Mouse (Mus musculus) spleen, adult 12 weeks (tissue): ENCODE measurements around the gene Stat3.

ENCODE experiments used
- DNase-seq: peaks from one replicate; pipeline ENCODE4 v3.0.0; 2022; ENCODE audit warnings: low spot score

The Stat3 gene

DNA sequence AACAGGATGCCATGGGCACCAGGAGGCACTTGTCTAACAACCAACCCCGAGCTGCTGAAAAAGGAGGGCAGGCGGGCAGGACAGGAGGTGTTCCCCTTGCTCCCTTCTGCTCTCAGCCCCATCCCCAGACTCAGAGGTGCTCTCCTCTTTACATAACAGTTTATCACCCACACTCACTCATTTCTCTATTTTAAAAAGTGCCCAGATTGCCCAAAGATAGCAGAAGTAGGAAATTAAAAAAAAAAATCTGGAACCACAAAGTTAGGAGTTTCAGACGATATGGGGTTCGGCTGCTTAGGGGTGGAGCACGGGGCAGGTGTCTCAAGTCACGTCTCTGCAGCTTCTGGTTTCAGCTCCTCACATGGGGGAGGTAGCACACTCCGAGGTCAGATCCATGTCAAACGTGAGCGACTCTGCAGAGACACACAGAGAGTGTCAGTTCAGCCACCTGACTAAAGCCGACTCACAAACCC lies 51.0 kb downstream of the Stat3 start:
- DNase-seq, result no peak

DNA sequence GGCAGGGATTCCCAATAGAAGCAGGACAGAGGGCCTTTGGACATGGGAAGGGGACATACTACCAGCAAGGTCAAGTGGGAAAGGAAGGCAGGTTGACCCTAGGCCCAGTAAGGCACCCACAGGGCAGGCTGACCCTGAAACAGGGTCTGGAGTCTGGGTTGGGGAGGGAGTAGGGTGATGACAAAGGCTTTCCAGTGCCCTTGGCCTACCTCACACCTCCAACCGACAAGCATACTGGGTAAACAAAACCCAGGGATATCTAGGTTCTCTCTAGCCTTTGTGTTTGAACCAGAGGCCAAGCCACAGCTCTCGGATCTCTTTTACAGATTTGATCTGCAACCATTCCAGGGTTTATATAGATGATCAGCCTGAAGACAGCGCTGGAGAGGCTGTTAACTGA lies 51.6 kb downstream of the Stat3 start:
- DNase-seq, result no peak

DNA sequence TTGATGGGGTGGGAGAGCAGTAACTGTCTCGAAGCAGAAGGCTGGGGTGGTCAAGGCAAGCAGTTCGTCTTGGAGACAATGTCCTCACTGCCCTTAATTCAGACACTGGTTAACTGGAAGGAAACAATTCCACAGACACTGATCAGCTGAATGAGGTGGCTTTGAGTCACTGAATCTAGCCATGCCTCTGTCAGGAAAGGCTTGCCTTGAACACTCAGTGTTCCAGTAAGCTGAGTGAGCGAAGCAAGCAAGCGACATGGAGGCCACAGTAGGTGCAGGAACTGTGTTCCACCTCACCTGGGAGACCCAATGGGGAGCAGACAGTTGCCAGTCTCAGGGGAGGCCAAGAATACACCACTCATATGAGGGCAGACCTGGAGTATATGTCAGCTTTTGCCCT lies 52.1 kb downstream of the Stat3 start:
- no peak for DNase-seq

DNA sequence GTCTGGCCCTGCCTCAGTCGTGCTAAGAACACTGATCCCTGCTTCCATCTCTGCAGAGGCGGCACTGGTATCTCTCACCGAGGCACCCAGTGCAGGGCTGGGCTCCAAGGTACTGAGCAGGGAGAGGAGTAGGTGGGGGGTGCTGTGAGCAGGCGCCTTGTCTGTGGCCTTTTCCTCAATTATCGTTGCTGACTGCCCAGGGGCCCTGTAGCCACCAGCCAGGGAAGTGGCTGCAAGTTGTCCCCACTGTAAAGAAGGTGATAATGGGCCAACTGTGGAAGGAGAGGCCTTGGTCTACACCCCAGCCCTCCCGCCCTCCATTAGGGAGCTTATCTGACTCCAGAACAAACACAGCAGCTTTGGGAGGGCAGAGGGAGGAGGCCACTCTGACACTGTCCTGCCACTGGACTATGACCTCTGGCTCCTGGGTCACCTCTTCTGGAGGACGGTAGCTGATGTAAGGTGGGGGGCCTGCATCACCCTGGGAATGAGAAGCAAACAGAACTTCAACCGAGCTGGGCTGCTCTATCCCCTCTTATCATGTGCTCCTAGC lies 53.1 kb downstream of the Stat3 start:
- DNase-seq, result no peak

DNA sequence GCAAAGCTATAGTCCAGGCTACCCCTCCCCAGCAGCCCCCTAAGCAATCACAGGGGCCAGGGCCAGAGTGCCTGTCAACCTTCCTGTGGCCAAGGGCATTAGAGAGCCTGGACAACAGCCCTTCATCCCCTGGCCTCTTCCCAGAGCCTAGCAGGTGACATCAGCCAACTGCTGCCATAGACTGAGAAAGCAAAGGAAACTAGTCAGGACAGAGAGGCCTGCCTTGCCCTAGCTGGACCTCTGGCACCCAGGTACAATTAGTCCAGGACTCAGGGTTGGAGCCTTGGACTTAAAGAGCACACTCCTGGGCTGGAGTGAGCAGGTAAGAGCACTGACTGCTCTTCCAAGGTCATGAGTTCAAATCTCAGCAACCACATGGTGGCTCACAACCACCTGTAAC lies 53.9 kb downstream of the Stat3 start:
- DNase-seq, result no peak

DNA sequence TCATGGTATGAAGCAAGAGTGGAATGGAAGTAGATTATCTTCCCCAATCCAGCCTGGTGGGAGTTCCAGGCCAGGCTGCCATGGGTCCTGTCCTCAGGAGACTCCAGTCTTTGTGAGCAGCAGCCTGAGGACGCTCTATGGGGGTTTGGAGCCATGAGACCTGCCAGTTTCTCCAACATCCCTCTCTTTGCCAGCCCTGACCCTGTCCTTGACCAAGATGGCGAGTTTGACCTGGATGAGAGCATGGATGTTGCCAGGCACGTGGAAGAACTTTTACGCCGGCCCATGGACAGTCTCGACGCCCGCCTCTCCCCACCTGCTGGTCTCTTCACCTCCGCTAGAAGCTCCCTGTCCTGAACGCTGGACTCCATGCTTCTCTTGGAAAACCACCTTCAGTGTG lies 55.7 kb downstream of the Stat3 start:
- no peak for DNase-seq

DNA sequence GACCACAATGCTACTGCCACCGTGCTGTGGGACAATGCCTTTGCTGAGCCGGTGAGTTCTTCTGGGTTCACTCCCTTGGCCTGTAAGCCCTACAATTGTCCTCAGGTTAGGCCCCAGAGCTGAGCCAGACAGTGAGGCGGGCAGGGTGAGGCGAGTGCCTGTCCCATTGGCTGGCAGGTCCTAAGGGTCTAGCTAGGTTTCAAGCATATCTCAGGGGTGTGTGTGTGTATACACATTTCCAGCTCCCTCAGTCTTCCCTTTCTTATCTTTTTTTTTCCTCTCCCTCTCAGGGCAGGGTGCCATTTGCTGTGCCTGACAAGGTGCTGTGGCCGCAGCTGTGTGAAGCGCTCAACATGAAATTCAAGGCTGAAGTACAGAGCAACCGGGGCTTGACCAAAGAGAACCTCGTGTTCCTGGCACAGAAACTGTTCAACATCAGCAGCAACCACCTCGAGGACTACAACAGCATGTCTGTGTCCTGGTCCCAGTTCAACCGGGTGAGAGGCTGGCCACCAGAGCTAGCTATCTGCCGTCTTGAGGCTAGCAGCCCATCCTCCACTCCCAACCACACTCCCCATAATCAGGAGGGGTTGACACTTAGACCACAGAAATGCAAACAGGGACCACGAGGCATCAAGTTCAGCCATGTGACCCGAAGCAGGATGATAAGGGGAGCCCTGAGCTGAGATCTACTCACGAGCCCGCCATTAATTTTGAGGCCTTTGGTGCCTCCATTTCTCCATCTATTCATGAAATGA lies 59.8 kb downstream of the Stat3 start:
- DNase-seq, result no peak

DNA sequence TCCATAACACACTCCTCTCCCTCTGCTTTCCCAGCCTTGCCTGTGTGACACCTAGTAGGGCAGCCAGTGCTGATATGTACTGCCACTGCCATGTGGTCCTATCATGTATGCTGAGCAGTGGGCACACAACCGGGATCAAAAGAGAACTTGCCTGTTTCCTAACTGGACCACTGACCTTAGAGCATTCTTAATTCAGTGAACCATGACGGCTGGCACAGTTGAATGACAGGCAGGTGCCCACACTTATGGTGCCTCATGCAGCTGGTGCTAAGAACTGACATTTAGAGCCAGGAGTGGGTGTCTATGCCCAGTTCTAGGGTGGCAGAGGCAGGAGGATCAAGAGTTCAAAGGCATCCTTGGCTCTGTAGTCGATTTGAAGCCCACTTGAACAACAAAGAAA lies 63.6 kb downstream of the Stat3 start:
- no peak for DNase-seq

DNA sequence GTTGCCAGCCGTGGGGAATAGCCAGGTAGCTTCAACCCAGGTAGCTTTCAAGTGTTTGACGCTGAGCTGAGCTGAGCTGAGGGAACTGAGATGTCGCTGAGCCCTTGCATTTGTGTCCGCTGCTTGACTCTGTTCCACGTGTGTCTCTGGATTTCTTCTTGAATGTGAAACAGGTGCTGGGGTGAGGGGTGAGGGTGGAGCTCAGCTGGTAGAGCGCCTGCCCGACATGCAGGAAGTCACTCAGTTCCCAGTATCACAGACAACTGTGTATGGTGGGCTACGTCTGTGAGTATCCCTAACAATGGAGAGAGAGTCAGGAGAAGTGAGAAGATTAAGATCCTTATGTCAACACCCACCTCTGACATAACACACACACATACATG lies 68.4 kb downstream of the Stat3 start:
- DNase-seq, result no peak

DNA sequence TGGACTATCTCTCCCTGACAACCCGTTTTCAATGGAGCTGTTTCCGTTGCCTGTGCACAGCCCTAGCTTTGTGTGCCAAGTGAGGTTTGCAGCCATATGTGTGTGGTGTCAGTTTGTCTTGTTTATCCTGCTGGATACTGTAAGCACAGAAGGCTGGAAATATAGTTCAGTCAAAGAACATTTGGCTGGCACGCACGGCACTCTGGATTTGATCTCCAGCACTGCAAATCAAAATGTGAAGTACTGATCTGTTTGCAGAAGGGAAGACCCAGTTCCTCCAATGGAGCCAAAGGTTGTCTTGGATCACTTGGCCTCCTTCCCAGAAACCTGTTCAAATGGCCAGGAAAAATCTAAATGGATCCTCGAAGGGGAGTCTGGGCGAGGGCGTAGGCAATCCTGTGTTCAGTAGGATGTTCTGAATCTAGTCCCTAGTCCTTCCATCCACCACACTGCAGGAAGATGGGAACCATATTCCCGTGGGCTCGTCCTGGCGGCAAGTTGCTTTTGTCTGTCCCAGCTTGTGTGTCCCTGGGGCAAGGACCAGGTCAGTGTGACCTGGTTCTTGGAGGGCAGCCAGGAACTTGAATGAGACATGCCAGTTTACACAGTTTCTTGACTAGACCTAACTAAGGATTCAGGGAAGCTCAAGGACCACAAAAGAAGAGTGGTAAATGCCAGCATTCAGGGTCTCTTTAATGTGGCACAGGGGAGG lies 68.9 kb downstream of the Stat3 start:
- no peak for DNase-seq

DNA sequence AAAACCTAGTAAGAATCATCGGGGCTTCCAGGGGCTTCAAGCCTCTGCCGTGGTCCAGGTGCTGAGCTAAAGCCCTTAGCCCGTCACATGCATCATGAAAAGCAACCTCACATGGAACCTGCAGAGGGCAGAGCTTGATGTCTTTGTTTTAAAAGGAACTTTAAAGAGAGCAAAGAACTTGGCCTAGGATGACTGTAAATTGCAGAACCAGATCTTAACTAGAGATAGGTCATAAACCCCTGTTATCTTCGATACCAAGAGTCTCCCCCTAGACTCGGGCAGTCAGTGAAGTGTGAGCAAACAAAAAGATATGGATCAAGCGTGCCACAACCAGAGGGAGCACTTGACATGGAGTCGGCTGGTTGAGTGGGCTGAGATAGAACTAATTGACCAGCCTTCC lies 73.7 kb downstream of the Stat3 start:
- DNase-seq, result no peak

DNA sequence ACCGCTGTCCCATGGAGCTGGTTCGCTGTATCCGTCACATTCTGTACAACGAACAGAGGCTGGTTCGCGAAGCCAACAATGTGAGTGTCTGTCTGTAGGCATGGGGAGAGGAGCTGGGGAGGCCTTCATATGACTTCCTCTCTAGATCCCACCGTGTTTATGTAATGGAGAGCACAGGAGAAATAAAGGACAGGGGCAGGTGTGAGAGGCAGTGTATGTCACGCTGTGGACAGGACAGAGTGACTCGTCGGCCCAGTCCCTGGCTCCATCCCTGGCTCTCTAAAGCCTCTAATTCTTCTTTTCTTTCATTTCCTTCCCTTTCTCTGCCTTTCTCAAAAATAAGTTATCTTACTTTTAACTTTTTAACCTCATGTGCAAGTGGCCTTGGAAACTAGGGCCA lies 76.2 kb downstream of the Stat3 start:
- no peak for DNase-seq

DNA sequence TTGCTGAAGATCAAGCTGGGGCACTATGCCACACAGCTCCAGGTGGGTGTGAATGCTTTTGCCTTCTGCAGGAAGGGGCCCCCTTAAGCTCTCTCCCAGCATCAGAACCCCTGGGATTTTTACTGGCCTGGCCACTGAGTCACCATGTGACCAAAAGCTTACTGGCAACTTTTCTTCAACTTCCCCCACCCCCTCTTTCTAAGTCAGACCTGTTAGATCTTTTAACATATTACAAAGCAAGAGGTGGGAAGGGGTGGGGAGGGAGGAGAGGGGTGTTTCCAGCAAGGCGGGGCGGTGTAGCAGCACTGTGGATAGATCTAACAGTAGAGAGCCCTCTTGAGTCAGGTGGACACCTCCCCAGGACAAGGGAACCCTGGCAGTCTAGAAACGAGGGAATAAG lies 77.5 kb downstream of the Stat3 start:
- DNase-seq, result no peak

DNA sequence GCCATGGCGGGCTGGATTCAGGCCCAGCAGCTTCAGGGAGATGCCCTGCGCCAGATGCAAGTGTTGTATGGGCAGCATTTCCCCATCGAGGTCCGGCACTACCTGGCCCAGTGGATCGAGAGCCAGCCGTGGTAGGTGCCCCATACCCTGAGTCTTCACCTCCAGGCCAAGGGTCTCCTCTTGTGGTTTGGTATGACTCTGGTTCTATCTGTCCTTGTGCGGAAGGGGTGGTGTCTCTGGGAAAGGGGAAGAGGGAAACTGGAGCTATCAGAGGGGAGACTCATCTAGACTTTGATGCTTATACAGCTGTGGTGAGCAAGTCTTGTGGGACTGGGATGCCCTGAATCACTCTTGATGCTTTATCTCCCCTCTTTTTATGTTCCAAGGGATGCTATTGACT lies 78.0 kb downstream of the Stat3 start:
- no peak for DNase-seq

DNA sequence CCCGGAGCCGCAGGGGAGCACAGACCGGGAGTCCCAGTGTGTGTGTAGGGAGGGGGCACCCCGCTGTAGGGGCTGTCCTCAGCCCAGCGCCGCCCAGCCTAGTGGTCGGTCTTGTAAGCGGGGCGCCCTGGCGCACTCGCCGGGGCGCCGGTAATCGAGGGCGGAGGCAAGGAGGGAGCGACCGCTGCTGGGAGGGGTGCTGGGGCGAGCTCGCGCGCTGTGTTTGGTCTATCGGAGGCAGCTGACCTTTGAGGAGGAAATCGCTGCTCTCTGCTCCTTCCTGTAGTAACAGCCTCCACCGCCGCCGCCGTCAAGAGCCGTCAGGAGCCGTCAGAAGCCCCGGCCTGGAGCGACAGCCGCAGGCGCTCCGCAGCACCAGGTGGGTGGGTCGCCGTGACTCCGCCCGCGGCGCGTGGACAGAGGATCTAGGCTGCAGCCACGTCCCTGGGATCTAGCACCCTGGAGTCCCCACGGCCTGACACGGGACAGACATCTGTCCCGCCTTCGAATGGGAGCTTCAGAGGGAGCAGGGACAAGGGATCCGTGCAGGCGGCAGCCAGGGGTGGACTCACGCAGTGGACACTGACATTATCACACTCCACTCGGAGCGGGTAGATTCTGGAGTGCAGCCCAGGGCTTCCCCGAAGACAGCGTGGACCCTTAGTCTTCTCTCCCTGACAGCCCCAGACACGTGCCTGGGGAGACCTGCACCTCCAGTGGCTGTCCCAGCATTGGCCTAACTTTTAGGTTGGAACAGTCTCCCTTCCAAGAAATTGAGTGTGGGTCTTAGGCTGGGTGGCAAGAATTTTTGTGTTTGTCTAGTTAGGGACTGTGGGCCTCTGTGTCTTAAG lies 78.9 kb downstream of the Stat3 start:
- DNase-seq, result peak; percentile 73

DNA sequence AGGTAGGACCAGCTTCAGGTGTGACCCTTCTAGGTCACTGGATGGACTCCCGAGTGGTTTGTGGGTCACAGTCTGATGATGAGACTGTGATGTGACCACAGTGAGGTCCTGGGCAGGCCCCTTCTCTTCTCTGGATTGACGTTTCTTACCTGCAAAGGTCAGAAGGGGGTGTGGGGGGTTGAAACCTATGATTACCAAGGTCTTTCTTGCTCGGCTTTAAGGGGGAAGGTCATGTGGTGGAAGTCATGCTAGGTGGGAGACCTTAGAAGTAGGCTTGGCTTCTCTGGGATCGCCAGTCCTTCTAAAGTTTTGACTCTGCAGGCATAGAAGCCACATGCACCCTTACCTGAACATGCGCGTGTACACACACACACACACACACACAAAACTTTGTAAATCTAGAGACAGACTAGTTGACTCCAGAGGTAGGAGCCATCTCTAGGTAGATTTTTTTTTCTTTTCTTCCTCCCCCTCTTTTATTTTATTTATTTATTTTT lies 79.7 kb downstream of the Stat3 start:
- no peak for DNase-seq

DNA sequence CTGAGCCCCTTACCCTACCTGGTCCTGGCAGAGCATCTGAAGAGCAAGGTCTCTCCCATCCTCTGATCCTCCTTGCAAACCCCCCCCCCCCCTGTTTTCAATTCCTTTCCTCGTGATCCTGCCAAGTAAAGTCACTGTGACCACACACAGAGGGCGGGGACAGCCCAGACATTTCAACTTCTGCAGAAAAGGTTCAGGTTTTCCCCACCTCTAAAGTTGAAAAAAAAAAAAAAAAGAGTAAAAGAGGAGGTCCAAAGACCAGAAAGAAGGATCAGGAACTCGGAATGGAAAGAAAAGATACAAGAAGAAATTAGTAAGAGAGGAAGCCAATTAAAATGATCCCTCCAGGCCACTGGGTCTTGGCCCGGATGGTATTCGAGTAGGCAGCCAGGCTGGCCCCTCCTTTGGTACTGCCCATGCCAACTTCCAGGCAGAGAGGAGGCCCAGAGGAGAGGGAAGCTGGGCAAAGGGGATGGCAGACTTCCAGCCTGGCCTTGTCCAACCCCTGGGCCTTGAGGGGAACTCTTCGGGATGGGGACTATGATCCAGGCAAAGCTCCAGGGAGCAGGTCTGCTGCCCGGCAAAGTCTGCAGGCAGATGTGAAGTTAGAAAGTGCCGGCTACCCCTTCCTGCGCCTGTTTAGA lies 80.3 kb downstream of the Stat3 start, which contains the start of gene Stat5a:
TSS of gene Stat5a (plus strand) at position 417 of the 644 bp plus-strand sequence.
- no peak for DNase-seq

DNA sequence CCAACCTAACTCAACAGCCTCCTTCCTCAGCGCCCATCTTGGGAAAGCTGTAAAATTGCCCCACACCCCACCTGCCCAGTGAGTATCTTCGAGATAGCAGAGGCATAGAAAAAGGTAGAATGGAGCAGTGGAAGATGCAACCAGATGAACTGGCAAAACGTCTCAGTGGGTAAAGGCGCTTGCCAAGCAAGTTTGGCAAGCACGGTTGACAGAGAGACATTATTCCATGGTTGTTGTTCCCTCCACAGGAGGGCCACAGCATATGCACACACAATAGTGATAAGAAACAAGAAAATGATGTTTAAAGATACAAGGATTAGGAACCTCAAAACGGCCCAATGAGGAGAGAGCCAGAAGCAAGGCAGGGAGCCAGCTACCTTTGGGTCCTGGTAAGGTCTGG lies 81.4 kb downstream of the Stat3 start:
- DNase-seq, result no peak

DNA sequence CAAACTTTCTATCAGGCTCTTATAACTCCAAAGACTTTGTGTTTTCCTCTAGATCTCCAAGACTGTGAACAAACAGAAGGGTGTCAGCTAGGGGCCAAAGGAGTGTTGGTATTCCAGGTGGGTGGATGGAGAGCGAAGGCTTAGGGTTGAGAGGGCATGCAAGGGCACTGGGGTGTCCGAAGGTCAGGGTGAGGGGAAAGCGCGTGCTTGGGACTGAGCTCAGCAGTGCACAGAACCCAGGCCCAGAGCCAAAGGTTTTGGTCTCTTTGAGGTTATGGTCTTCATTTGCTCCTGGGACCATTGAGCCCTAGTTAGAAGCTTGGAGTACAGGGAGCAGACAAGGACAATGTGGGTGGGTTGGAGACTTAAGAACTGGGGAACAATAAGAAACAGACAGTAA lies 84.2 kb downstream of the Stat3 start:
- no peak for DNase-seq

DNA sequence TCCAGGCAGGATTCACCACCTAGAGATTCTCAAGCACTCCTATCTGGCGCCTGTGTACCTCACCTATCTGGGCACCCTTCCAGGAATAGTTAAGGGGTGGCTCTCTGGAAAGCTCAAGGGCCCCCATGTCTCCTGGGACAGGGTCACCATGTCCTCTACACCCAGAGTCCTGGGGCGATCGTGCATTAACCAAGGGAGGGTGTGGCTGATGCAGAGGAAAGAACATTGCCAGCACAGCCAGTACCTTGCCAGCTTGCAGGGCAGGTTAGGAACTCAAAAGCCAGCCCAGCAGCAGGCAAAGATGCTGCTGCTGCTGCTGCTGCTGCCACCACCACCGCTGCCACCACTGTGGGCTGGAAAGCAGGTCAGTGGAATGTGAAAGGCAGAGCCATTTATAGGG lies 85.1 kb downstream of the Stat3 start:
- no peak for DNase-seq

DNA sequence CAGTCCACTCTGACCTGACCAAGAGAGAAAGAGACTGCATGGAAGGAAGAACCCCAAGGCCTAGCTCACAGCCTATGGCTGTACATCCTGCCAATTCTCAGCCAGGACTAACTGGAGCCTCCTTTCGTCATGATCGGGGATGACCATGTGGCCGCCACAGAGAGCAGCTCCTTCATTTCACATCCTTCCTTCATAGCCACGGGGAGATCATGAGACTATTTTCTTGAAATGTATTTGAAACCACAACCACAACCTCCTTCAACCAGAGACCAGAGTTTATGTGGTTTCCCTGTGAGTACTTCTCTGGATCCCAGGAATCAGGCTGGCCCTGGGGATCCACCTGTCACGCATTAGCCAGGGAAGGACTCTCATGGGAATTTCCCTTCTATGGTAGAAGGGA lies 86.3 kb downstream of the Stat3 start:
- DNase-seq, result no peak

DNA sequence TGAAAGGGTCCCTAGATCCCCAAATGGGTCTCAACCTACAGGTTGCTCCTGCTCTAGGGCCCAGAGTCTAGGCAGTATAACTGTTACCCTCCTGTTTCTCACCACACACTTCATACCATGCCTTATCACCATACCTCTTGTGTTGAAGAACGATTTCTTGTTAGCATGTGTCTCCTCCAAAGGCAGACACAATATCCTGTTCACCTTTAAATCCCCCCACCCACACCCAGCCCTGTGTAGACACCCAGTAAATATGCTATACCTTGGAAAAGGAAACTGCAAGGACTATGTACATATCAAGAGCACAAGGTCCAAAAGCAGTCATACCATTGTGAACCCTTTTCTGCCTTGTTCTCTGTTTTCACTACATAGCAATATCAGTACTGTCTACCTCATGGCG lies 87.3 kb downstream of the Stat3 start:
- DNase-seq, result no peak
